8 mouse cellular contexts compared by ENCODE assay signal in the genomic region with DNA sequence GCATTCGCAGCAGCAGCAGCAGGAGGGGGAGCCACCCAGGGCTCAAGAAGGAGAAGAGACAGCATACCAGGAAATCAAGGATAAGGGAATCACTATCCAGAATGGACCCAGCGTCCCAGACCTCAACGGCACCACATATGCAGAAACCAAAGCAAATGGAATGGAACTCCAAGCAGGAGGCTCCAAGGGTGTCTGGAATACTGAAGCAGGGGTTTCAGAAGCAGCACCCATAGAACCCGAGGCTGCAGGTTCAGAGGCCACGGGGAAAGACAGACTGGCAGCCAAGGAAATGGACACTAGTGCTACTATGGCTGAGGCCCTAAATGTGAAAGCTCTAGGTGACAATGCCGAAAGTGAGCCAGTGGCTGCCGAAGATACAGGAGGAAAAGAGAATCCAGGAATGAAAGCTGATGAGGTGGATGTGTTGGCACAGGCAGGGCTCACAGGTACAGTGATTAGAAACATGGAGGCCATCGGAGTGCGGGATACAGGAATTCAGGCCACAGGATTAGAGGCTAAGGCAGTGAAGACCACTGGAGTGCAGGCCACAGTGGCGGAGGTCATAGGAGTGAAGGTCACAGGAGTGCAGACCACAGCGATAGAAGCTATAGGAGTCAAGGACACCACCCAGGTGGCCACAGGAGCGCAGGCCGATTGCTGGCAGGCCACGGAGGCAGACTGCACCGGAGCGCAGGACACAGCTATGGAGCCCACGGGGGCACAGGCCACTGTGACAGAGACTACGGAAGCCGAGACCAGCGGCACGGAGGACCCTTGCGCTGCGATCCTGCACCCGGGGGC. TPM values are rescaled to one million over a fixed set of nuclear protein-coding genes. Genes with fewer than 3 reads are reported as not detected.
DNase-seq lines count a peak whose midpoint lies in the region; ATAC-seq and TF ChIP-seq lines count a peak whose summit lies in the region.

No protein-coding gene starts in this region.

- H3K27me3 ChIP-seq in kidney, embryonic 16.5 days (ENCODE audit: insufficient read depth, low read length) = no peaks in the 10 kb centered on the region
- no peaks in the 10 kb centered on the region for H3K27me3 ChIP-seq in Patski
- H3K27me3 ChIP-seq in forebrain, embryonic 15.5 days = no peaks in the 10 kb centered on the region
- no peaks in the 10 kb centered on the region for H3K27me3 ChIP-seq in liver, postnatal 0 days (ENCODE audit: insufficient read depth, low read length)

- DNase-seq in kidney, postnatal 14 days = no peak
- DNase-seq in Patski (ENCODE audit: low read depth, low spot score) = no peak
- no peak for DNase-seq in liver, postnatal 0 days
- DNase-seq in retina, postnatal 1 day = no peak
- DNase-seq in cerebellum, adult 8-10 months = no peak

- peak overlapping the region; percentile 75 for H3K4me3 ChIP-seq in kidney, embryonic 16.5 days (ENCODE audit: low read length)
- H3K4me3 ChIP-seq in forebrain, embryonic 15.5 days = peak overlapping the region; percentile 54
- H3K4me3 ChIP-seq in liver, postnatal 0 days (ENCODE audit: low read depth, low read length) = peak overlapping the region; percentile 68

- CTCF ChIA-PET in Patski (lab: Charles Lee) = interaction anchor here (0.9 to 1.3 kb wide), 2 partner anchors 11 to 40 kb away, joined by 3 read pairs; no protein-coding TSS in a partner anchor

- H3K4me1 ChIP-seq in kidney, embryonic 16.5 days (ENCODE audit: insufficient read depth, low read length) = peaks cover 14% of the 10 kb centered on the region
- peaks cover 21% of the 10 kb centered on the region for H3K4me1 ChIP-seq in forebrain, embryonic 15.5 days
- peaks cover 18% of the 10 kb centered on the region for H3K4me1 ChIP-seq in liver, postnatal 0 days (ENCODE audit: insufficient read depth)

- WGBS in kidney, embryonic 16.5 days = 19% methylated on average over 24 of the region's 24 CpGs
- 19% methylated on average over 24 of the region's 24 CpGs for WGBS in forebrain, embryonic 15.5 days
- 19% methylated on average over 23 of the region's 24 CpGs for WGBS in liver, postnatal 0 days (ENCODE audit: insufficient replicate concordance)

- H3K4me2 ChIP-seq in kidney, embryonic 16.5 days (replicated peaks; ENCODE audit: low read depth, low read length) = peak overlapping the region; percentile 88
- H3K4me2 ChIP-seq in forebrain, embryonic 15.5 days (replicated peaks) = peak overlapping the region; percentile 72
- H3K4me2 ChIP-seq in liver, postnatal 0 days (ENCODE audit: low read depth, low read length) = peak overlapping the region; percentile 85

- in situ Hi-C loops in Patski (cut with MboI; ENCODE audit: low pct_unique_long_range_greater_than_20kb) = no loop called here

- POLR2A ChIA-PET in Patski (lab: Charles Lee) = interaction anchor here (0.6 to 2.3 kb wide), 2 partner anchors 9 to 12 kb away, joined by 3 to 11 read pairs; no protein-coding TSS in a partner anchor

- TF ChIP-seq EP300 in liver, postnatal 0 days (IDR thresholded peaks at IDR 0.05; ENCODE audit: low read depth) = no peak

- no peaks in the 10 kb centered on the region for H3K36me3 ChIP-seq in kidney, embryonic 16.5 days (ENCODE audit: insufficient read depth, low read length)
- no peaks in the 10 kb centered on the region for H3K36me3 ChIP-seq in forebrain, embryonic 15.5 days
- no peaks in the 10 kb centered on the region for H3K36me3 ChIP-seq in liver, postnatal 0 days (replicated peaks; ENCODE audit: insufficient read depth, low read length)

- peak; percentile 60 for ATAC-seq in kidney, embryonic 16.5 days (ENCODE audit: low FRiP score, low TSS enrichment)
- ATAC-seq in Patski = peak; percentile 23
- ATAC-seq in forebrain, embryonic 15.5 days (replicated peaks) = no peak; the same call in 1 of the 2 replicates
- ATAC-seq in liver, postnatal 0 days = peak; percentile 47
- ATAC-seq in granulocyte monocyte progenitor cell, adult 5-6 weeks (replicated peaks; ENCODE audit: poor library complexity, severe bottlenecking) = no peak

- peak overlapping the region; percentile 98 for H3K27ac ChIP-seq in kidney, embryonic 16.5 days (ENCODE audit: low read length)
- peak overlapping the region; percentile 92 for H3K27ac ChIP-seq in forebrain, embryonic 15.5 days (replicated peaks)
- peak overlapping the region; percentile 88 for H3K27ac ChIP-seq in liver, postnatal 0 days (ENCODE audit: low read depth)

- TF ChIP-seq CTCF in Patski (IDR thresholded peaks at IDR 0.05) = no peak
- TF ChIP-seq CTCF in liver, postnatal 0 days (IDR thresholded peaks at IDR 0.05; ENCODE audit: low read depth) = no peak

- peak overlapping the region; percentile 97 for H3K9ac ChIP-seq in kidney, embryonic 16.5 days (replicated peaks; ENCODE audit: low read length)
- peak overlapping the region; percentile 78 for H3K9ac ChIP-seq in forebrain, embryonic 15.5 days (replicated peaks)
- peak overlapping the region; percentile 84 for H3K9ac ChIP-seq in liver, postnatal 0 days (replicated peaks)

- no peaks in the 10 kb centered on the region for H3K9me3 ChIP-seq in kidney, embryonic 16.5 days (ENCODE audit: low read length)
- H3K9me3 ChIP-seq in forebrain, embryonic 15.5 days = no peaks in the 10 kb centered on the region
- H3K9me3 ChIP-seq in liver, postnatal 0 days (ENCODE audit: low read length) = no peaks in the 10 kb centered on the region

RNA-seq across cellular contexts. Expression of a gene that starts 6.0 kb away (rescaled TPM):
- 5.6 and 6.3 TPM in 2 replicates for polyA plus RNA-seq in kidney, embryonic 16.5 days (2015; fragmentation: Nextera tagmentation; extraction: Ambion mirVana)
- polyA plus RNA-seq in Patski (2021) = 2.5 TPM
- 6.3 and 6.9 TPM in 2 replicates for polyA plus RNA-seq in forebrain, embryonic 15.5 days (2015; fragmentation: Nextera tagmentation; extraction: Ambion mirVana)
- polyA plus RNA-seq in liver, postnatal 0 days (2015; fragmentation: Nextera tagmentation; extraction: Ambion mirVana) = 1.1 and 1.2 TPM in 2 replicates
- total RNA-seq in granulocyte monocyte progenitor cell, adult 5-6 weeks (2014; fragmentation: Nextera tagmentation) = 3.1 and 9.4 TPM in 2 replicates
- 4.2 and 6.1 TPM in 2 replicates for total RNA-seq in granulocyte monocyte progenitor cell, adult 5-6 weeks (2017)

RNA-seq across cellular contexts. Expression of a gene that starts 14.5 kb away (rescaled TPM):
- polyA plus RNA-seq in kidney, embryonic 16.5 days (2015; fragmentation: Nextera tagmentation; extraction: Ambion mirVana) = 16.0 and 17.6 TPM in 2 replicates
- polyA plus RNA-seq in Patski (2021) = 21.5 TPM
- 11.5 and 12.6 TPM in 2 replicates for polyA plus RNA-seq in forebrain, embryonic 15.5 days (2015; fragmentation: Nextera tagmentation; extraction: Ambion mirVana)
- polyA plus RNA-seq in liver, postnatal 0 days (2015; fragmentation: Nextera tagmentation; extraction: Ambion mirVana) = 1.8 and 2.1 TPM in 2 replicates
- total RNA-seq in granulocyte monocyte progenitor cell, adult 5-6 weeks (2014; fragmentation: Nextera tagmentation) = 7.6 and 9.2 TPM in 2 replicates
- total RNA-seq in granulocyte monocyte progenitor cell, adult 5-6 weeks (2017) = 7.5 and 8.3 TPM in 2 replicates

RNA-seq across cellular contexts. Expression of a gene that starts 15.3 kb away (rescaled TPM):
- 41.8 and 48.4 TPM in 2 replicates for polyA plus RNA-seq in kidney, embryonic 16.5 days (2015; fragmentation: Nextera tagmentation; extraction: Ambion mirVana)
- 21.7 TPM for polyA plus RNA-seq in Patski (2021)
- 56.5 and 56.7 TPM in 2 replicates for polyA plus RNA-seq in forebrain, embryonic 15.5 days (2015; fragmentation: Nextera tagmentation; extraction: Ambion mirVana)
- polyA plus RNA-seq in liver, postnatal 0 days (2015; fragmentation: Nextera tagmentation; extraction: Ambion mirVana) = 4.5 and 6.1 TPM in 2 replicates
- total RNA-seq in granulocyte monocyte progenitor cell, adult 5-6 weeks (2014; fragmentation: Nextera tagmentation) = 8.3 and 12.6 TPM in 2 replicates
- 5.3 and 6.2 TPM in 2 replicates for total RNA-seq in granulocyte monocyte progenitor cell, adult 5-6 weeks (2017)

RNA-seq across cellular contexts. Expression of a gene that starts 36.8 kb away (rescaled TPM):
- 0.66 and 0.82 TPM in 2 replicates for polyA plus RNA-seq in kidney, embryonic 16.5 days (2015; fragmentation: Nextera tagmentation; extraction: Ambion mirVana)
- 1.1 TPM for polyA plus RNA-seq in Patski (2021)
- 3.0 and 3.1 TPM in 2 replicates for polyA plus RNA-seq in forebrain, embryonic 15.5 days (2015; fragmentation: Nextera tagmentation; extraction: Ambion mirVana)
- 0.13 TPM in 2 replicates for polyA plus RNA-seq in liver, postnatal 0 days (2015; fragmentation: Nextera tagmentation; extraction: Ambion mirVana)
- total RNA-seq in granulocyte monocyte progenitor cell, adult 5-6 weeks (2014; fragmentation: Nextera tagmentation) = 3.7 and 4.4 TPM in 2 replicates
- total RNA-seq in granulocyte monocyte progenitor cell, adult 5-6 weeks (2017) = 0.26 and 1.4 TPM in 2 replicates

RNA-seq across cellular contexts. Expression of a gene that starts 42.0 kb away (rescaled TPM):
- polyA plus RNA-seq in kidney, embryonic 16.5 days (2015; fragmentation: Nextera tagmentation; extraction: Ambion mirVana) = 18.5 and 22.8 TPM in 2 replicates
- 7.5 TPM for polyA plus RNA-seq in Patski (2021)
- polyA plus RNA-seq in forebrain, embryonic 15.5 days (2015; fragmentation: Nextera tagmentation; extraction: Ambion mirVana) = 3.0 and 4.2 TPM in 2 replicates
- 2.9 and 3.0 TPM in 2 replicates for polyA plus RNA-seq in liver, postnatal 0 days (2015; fragmentation: Nextera tagmentation; extraction: Ambion mirVana)
- total RNA-seq in granulocyte monocyte progenitor cell, adult 5-6 weeks (2014; fragmentation: Nextera tagmentation) = 22.2 and 26.0 TPM in 2 replicates
- total RNA-seq in granulocyte monocyte progenitor cell, adult 5-6 weeks (2017) = 4.9 and 7.9 TPM in 2 replicates

Comparison
In these comparisons a context has a peak if more than half of its experiments do, and no peak if none do; other contexts are left out.
1. ATAC-seq: peak in kidney, embryonic 16.5 days (single experiment), Patski (single experiment) and liver, postnatal 0 days (single experiment); none in forebrain, embryonic 15.5 days (single experiment) and granulocyte monocyte progenitor cell, adult 5-6 weeks (single experiment).
2. Peak in every context shown above with its lines, with median percentiles within 50 percentile points of each other: H3K27ac ChIP-seq, H3K4me2 ChIP-seq, H3K4me3 ChIP-seq and H3K9ac ChIP-seq.